Mouse (Mus musculus) T-cell, adult 2 months (primary cell): ENCODE results near the gene Oard1.
A peak's percentile ranks its signal among the peaks of the same experiment; 100 is the strongest.

Experiments
- DNase-seq: peaks from one replicate; pipeline ENCODE4 v3.0.0; 2022; ENCODE audit warnings: low spot score

Oard1 gene

DNA sequence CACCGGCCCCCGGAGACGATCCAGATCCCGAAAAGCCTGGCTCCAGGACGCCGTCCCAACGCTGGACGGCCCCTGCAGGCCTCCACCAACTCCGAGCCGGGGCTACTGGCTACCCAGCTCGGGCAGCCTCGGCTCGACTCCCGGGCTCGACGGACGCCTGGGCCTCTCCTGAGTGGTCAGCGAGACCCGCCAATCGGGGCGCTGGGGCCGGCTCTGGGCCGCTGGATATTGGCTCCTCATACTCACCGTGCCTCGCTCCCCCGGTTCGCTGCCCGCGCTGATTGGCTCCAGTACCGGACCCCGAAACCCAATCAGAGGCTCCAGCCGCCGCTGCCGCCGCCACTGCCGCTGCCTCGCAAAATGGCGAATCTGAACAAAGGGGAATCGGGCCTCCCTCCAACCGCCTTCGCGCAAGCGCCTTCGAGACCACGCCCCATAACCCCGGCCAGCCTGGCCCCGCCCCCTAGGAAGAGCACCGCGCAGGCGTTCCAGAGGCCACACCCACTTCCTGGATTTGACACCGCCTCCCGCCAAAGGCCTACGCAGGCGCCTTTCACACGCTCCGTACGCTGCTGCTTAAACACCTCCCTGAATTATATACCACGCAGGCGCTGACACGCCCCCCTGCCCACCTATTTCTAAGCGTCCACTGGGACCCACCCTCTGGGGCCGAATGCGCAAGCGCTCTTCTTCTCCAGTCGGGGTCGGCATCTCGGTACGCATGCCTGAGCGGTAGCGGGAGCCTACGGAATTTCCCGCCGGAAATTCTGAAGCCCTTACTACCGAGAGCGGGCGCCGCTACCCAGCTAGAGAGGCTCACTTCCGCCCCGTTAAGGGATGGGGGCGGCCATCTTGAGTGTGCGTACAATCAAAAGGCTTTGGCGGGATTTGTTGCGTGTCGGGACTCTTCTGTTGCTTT, at the start of gene Oard1, which contains the start of gene Nfya:
TSS of gene Oard1 (plus strand) at position 635 of the 919 bp plus-strand sequence.
TSS of gene Nfya (minus strand) at position 527 of the 919 bp plus-strand sequence.
- DNase-seq, result peak; percentile 100

DNA sequence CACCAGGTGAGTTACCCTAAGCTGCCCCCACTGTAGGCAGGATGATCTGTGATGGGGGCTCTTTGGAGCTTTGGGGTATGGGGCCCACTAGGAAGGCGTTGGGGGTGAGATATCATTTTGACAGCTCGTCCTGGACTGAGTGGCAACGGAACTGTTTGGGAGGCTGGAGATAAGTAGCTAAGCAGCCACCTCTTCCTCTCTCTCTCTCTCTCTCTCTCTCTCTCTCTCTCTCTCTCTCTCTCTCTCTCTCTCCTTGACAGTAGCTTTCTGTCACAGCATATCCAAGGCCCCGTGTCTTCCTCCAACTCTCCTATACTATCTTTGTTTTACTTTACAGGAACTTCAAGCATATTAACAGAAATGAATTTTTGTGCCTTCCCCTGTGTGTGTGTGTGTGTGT, 49.4 kb upstream of the Oard1 start:
- DNase-seq, result no peak

DNA sequence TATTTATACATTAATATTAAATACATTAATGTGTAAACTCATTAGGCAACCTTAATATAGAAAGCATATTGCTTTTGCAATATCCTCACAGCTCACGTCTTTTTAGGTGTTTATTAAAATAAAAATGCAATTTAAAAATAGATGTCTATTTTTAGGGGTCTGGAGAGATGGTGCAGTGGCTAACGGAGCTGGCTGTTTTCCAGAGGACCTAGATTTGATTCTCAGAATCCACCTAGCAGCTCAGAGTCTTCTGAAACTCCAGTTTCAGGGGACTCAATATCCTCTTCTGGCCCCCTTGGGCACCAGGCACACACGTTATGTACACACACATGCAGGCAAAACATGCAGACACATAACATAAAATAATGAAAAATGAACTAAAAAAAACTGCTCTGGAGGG, 47.5 kb upstream of the Oard1 start:
- DNase-seq, result no peak

DNA sequence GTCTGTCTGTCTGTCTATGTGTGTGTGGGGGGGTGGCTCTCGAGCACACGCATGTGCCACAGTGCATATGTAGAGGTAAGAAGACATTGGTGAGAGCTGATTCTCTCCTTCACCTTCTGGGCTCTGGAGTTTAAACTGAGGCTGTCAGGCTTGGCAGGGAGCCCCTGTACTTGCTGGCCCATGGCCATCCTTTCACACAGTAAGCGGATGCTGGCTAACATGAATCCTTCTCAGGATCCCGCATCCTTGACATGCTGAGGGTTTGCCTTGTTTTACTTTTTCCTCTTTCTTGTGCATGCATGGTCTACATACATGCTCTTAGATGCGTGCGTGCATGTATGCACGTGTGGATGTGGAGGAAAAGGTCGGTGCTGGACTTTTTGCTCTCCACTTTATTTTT, 46.8 kb upstream of the Oard1 start:
- no peak for DNase-seq

DNA sequence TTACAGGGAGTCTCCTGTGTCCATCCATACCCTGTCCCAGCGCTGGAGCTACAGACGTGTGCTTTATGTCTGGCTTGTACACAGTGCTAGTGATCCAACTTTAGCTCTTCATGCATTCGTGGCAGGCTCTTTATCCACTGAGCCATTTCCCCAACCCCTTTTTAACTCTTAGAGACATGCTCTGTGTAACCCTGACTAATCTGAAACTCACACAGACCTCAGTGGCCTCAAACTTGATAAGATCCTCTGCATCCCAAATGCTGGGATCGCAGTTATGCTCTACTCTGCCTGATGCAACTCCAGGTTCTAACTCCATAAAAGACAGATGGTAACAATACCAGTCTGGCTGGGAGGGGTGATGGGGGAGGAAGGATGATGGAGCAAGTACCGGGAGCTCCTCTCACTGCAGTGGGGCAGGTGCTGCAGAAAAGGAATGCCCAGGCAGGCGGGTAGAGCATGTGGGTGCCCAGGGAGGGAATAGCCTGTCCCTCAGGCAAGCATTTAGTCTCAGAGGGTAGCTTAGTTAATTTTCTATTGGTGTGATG, 46.3 kb upstream of the Oard1 start:
- no peak for DNase-seq

DNA sequence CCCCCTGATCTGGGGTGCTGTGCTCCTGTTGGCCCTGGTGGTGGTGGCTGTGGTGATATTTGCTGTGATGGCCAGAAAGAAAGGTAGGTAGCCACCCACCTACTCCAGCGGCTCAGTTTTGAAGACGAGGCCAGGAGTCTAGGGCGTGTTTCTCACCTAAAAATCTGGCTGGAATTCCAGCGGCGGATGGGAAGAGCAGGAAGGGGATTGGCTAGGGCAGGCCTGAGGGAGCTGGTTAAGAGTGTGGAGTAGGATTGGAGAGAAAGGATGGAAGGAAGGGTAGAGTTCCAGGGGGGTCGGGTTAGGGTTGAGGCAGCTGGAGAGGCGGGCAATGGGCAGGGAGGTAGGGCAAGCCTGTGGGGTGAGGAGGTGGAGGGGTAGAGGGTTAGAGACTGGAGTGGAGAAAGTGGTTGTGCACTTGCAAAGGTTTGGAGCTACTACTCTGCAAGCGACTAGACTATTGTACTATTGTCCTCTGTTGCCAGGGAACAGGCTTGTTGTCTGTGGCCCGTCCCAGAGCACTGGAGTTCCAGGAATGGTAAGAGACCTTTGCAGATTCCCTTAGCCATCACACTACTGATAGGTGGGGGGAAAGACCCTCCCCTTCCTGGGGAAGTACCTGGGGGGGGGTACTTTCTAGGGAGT, 44.2 kb upstream of the Oard1 start:
- DNase-seq, result no peak

DNA sequence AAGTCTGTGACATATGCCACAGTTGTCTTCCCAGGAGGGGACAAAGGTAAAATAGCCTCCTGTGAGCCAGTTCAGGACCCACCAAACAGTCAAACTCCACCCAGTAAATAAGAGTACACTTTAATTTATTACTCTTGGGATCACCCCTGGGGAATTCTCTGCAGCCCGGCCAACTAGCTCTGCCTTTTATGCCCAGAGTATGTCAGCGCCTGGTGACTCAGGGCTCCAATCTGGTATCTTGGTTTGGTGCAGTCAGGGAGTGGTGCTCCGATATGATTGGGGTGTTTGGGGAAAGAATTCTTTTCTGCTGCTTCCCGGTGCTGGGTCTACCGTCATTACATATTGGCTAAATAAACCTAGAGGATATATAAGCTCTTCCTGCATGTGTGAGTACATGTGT, 43.0 kb upstream of the Oard1 start:
- no peak for DNase-seq

DNA sequence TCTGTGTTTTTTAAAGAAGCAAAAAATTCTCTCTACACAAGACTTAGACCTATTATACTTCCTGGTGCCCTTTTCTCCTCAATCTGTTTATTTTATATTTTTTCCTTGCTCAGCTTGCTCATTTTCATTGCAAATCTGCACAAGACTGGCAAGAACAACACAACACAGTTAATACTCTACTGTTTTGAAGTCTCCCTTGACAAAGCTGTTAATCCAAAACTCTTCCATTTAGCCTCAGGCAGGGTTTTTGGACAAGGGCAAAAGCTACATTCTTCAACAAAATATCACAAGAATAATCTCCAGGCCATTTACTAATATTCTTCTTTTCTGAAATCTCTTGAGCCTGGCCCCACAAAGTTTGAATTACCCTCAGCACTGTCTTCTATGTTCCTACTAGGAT, 38.2 kb upstream of the Oard1 start:
- no peak for DNase-seq

DNA sequence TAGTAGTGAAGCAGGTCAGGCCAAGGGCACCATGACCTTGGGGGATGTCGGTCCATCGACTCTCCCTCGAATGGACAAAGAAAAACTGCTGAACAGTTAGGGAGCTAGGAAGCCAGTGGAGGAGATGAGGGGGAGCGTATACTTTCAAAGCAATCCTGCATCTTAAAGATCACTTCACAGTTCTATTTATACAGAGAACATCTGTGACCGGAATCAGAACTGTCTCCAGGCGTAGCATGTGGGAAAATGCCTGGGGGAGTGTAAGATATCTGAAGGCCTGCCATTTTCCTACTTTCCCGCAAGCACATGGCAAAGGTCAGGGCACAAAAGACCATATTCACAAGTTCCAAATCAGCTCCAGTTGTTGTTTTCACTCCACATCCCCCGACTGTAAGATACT, 36.8 kb upstream of the Oard1 start:
- DNase-seq, result no peak

DNA sequence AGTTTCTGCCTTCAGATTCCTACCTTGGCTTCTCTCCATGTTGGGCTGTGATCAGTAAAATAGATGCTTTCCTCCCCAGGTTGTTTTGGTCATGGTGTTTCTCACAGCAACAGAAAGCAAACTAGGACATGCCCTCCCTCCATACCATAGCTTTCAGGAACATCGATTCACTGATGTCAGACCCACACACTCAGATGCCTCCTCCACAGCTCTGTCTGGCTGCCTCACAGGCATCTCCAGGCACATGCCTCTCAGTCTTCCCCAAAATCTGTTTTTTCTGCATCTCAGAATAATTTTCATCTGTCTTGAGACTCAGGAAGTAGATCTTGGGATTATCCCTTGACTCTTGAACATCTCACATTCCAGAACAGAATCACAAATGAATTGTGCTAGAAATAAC, 33.7 kb upstream of the Oard1 start:
- no peak for DNase-seq

DNA sequence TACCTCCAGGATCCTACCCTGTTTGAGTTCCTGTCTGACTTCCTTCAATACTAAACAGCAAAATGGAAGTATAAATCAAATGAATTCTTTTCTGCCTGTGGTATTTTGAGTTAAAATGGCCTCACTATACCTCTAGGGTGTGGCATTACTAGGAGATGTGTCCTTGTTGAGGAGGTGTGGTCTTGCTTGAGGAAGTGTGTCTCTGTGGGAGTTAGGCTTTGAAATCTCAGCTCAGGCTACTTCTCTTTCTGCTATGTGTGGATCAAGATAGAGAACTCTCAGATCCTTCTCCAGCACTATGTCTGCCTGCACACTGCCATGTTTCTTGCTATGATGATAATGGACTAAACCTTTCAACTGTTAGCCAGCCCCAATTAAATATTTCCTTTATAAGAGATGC, 30.8 kb upstream of the Oard1 start:
- no peak for DNase-seq

DNA sequence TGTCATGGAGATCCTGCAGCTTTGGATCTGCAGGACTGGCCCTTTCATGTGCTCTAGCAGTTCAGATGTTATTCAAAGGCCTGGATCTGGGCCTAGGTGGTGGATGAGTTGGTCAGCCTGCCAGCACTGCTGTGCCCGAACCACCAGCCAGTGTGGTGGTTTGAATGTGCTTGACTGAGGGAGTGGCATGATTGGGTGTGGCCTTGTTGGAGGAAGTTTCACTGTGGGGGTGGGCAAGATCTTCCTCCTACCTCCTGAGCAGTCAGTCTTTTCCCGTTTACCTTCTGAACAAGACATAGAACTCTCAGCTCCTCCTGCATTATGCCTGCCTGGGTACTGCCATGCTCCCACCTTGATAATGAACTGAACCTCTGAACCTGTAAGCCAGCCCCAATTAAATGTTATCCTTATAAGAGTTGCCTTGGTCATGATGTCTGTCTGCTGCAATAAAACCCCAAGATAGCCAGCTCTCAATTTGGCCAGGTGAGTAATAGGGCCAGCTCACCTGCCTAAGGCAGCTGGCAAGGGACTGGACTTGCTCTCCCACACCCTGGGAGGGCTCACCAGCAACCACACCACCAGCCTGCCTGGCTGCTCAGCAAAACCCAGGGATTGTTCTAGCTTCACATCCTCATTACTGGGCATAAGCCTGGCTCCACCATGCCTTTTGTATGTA, 23.9 kb upstream of the Oard1 start:
- no peak for DNase-seq

DNA sequence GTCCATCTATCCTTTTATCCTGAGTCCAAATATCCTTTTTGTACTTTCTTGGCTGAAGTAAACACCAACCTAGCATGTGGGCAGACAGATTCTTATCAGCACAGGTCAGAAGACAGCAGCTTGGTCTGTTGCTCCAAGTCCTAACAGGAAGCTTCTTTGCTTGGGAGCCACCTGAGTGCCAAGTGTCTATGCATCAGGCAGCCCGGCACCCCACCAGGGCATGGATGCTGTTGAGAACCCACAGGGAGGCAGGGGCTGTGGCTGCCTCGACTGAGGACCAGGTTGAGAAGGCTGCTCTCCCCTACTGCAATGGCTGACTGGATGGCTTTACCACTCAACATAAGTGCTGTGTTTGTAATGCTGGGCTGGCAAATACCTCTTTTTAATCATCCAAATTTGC, 21.1 kb upstream of the Oard1 start:
- no peak for DNase-seq

DNA sequence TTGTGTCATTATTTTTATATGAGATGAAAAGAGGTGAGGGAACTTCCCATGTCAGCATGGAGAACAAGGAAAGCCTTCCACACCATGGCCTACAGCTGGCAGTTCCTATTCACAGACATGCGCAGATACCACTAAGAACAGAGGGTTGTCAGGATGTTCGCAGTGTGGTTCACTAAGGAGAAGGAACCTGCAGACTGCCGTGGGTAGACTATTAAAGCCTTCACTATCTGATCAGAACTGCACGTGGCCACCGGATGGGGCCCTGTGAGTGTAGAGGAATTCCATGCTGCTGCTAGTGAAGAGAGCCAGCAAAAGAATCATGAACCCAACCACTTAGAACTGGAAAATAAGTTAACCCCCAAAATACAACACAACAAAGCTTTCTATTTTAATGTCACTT, 20.4 kb upstream of the Oard1 start:
- no peak for DNase-seq

DNA sequence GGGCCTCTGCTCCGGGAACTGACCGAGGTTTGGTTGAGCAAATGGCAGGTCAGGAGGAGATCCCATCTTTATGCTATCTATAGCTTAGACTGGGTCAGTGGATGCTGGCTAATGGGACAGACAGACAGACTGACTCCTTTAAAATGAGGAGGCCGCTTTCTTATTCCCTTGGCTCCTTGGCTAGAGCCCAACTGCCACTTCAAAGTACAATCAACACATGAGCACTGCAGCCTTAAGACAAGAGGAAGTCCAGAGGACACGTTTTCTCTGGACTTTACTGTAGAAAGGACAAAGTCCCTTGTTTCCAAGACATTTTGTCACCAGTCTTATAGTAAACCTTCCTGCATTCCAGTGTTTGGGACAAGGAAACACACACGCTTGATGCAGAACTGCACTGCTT, 18.4 kb upstream of the Oard1 start:
- no peak for DNase-seq

DNA sequence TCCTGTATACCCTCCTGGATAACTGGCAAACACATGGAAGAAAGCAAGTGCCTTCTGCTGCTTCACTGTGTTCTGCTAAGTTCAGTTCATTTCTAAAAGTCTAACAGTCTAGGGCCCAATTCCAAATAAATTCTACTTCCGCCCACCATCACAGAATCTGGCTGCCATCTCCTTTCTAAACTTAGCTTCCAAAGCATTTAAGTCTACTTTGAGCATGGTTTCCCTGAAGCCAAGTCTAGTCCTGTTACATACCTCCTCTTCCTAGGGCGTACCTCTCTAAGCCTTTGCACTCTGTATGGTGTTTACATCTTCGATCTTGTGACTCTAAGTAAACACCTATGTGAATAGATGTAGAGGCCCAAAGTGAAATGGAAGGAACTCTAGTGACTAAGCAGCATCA, 17.2 kb upstream of the Oard1 start:
- DNase-seq, result no peak

DNA sequence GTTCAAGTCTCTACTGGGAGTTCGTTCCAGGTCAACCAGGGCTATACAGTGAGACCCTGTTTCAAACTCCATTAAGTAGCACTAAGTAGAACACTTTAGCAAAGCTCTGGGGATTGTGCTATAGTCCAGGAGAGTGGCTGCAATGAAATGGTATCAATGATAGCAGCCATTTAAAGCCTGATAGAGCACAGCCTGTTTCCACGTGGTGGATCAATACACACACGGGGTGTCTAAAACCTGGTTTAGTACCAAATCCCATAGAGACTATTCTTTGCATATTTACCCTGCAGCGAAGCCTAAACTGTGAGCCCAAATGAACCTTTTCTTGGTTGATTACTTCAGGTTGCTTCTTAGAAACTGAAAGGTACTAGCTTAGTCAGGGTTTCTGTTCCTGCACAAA, 8.1 kb upstream of the Oard1 start:
- DNase-seq, result no peak

DNA sequence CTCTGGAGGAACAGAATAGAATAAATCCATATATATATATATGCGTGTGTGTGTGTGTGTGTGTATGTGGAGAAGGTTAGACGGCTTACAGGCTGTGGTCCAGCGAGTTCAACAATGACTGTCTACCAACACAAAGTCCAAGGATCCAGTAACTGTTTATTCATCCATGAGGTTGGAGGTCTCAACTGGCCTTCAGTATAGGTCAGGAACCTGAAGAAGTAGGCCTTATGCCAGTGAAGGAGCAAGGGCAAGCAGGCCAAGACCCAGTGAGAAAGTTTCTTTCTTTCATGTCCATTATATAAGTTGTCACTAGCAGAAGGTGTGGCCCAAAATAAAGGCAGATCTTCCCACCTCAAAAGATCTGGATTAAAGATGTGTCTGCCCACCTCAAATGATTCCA, 7.1 kb upstream of the Oard1 start:
- no peak for DNase-seq

DNA sequence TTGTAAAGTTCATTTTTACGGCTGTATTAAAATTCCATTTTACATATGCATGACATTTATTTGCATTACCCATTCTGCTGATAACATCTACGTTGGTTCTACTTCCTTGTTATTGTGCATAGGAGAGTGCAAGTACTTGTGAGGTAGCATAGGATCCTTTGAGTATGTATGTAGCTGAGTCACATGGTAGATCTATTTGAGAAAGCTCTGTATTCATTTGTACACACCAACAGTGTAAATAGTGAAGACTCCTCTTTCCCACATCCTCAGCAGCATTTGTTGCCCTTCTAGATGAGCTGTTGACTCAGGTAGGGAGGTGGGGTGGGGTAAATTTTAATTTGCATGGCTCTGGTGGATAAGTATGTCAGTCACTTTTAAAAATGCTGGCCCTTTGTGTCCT, 6.0 kb upstream of the Oard1 start:
- DNase-seq, result no peak

DNA sequence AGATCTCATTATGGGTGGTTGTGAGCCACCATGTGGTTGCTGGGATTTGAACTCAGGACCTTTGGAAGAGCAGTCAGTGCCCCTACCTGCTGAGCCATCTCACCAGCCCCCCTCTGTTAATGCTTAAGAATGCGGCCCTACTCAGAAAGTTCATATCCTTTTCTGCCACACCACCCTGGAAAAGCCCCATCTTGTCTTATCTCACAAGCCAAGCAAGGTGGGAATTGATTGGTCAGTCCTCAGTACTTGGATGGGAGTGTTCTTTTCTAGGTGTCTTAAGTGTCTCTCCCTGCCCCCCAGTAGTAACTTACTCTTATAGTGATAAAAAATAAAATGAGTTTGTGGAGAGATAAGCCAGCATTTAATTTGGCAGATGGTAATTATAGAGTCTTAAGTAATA, 5.1 kb upstream of the Oard1 start:
- DNase-seq, result no peak

DNA sequence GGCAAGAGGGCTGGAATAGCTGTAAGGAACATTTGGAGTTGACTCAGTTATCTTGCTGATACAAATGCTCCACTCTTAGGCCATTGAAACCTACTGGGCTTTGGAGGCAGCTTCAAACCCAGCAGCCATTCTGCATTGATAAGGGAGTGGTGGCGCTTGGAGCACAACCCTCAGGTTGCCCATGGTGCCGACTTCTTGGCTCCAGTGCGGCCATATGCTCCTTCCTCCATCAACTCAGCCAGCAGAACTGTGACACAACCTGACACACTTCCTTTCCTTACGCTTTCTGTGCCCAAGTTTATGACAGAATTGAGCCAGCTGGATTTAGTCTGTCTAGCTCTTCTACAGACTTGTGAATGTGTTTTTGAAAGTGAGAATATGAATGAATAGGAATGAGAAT, 2.7 kb upstream of the Oard1 start:
- DNase-seq, result no peak

DNA sequence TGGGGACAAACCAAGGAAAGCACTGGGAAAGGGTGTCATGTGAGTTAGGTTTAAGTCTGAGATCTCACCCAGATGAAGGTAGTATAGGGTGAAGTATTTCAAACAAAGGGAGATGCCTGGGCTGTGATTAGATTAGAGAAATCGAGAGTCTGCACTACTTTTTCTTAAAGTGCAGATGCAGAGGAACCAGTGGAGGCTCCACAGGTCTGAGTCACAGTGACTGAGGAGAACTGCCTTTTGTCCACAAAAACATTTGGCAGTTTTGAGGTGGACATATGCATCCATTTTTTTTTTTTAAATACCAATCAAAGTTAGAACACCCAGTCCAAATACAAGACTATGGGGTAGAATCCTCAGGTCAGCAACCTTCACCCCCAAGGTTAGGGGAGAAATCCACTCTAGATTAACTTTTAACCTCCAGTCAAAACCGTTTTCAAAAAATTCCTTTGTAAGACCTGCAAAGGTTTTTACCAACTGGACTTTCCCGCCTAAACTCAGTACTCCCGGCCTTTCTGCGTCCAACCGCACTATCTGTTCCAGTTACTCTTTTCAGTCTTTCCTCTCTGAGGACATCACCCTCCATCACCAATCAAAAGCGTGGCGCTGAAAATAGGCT, 1.8 kb upstream of the Oard1 start:
- no peak for DNase-seq
